Mouse (Mus musculus): ENCODE data around the gene Tbp. TPM values are rescaled to one million over a fixed set of nuclear protein-coding genes. Genes with fewer than 3 reads are reported as not detected.
A peak's percentile ranks its signal among the peaks of the same experiment; 100 is the strongest.

Gene Tbp
- polyA plus RNA-seq (2016; fragmentation: Nextera tagmentation; extraction: Ambion mirVana) = 55.2 and 60.4 TPM in 2 replicates

- Histone ChIP-seq H3K27ac (peak within 1 kb of the TSS; percentile 96), H3K9me3 (replicated peaks) (no peaks in the 10 kb centered on the region), H3K9ac (peak within 1 kb of the TSS; percentile 84), H3K27me3 (no peaks in the 10 kb centered on the region), H3K4me3 (peak within 1 kb of the TSS; percentile 96), H3K4me1 (peaks cover 35% of the 10 kb centered on the region), H3K36me3 (peaks cover 15% of the 10 kb centered on the region), H3K4me2 (replicated peaks) (peak within 1 kb of the TSS; percentile 81)
- ATAC-seq (ENCODE audit: low FRiP score) = peak; percentile 94
- WGBS = under 1% methylated on average over 63 of the region's 63 CpGs
Observed at GRCm38 (mm10) chr17:15499656-15500394, at the start of gene Tbp, which contains the start of gene Psmb1. TSS of gene Tbp (plus strand) at chr17:15499888. TSS of gene Psmb1 (minus strand) at chr17:15499751.

GRCm38 (mm10) chr17:15455203-15455602, 44.5 kb upstream of the Tbp start:
- H3K27me3 ChIP-seq = no peaks in the 10 kb centered on the region
- H3K4me3 ChIP-seq = no peak overlapping the region
- H3K9ac ChIP-seq = no peak overlapping the region
- H3K9me3 ChIP-seq (replicated peaks) = no peaks in the 10 kb centered on the region
- H3K27ac ChIP-seq = no peak overlapping the region
- no peaks in the 10 kb centered on the region for H3K36me3 ChIP-seq
- H3K4me2 ChIP-seq (replicated peaks) = no peak overlapping the region
- H3K4me1 ChIP-seq = no peaks in the 10 kb centered on the region
- 75% methylated on average over 4 of the region's 4 CpGs for WGBS
- ATAC-seq (ENCODE audit: low FRiP score) = no peak

GRCm38 (mm10) chr17:15456595-15456994, 43.1 kb upstream of the Tbp start:
- peaks cover 1% of the 10 kb centered on the region; the same call in 1 of the 2 replicates for H3K36me3 ChIP-seq
- 95% methylated on average over 2 of the region's 2 CpGs for WGBS
- no peak overlapping the region for H3K4me2 ChIP-seq (replicated peaks)
- no peaks in the 10 kb centered on the region for H3K4me1 ChIP-seq
- no peak overlapping the region for H3K4me3 ChIP-seq
- ATAC-seq (ENCODE audit: low FRiP score) = no peak
- H3K9me3 ChIP-seq (replicated peaks) = no peaks in the 10 kb centered on the region
- no peaks in the 10 kb centered on the region for H3K27me3 ChIP-seq
- H3K27ac ChIP-seq = no peak overlapping the region
- no peak overlapping the region for H3K9ac ChIP-seq

- Histone ChIP-seq H3K4me1 (no peaks in the 10 kb centered on the region), H3K36me3 (peaks cover 8% of the 10 kb centered on the region), H3K27ac (no peak overlapping the region), H3K4me3 (no peak overlapping the region), H3K27me3 (no peaks in the 10 kb centered on the region), H3K9me3 (replicated peaks) (no peaks in the 10 kb centered on the region), H3K9ac (no peak overlapping the region), H3K4me2 (replicated peaks) (no peak overlapping the region)
- no peak for ATAC-seq (ENCODE audit: low FRiP score)
- 84% methylated on average over 4 of the region's 4 CpGs for WGBS
Observed at GRCm38 (mm10) chr17:15459761-15460160, 39.9 kb upstream of the Tbp start.

- no peaks in the 10 kb centered on the region for H3K27me3 ChIP-seq
- WGBS = 94% methylated on average over 6 of the region's 6 CpGs
- no peak overlapping the region for H3K4me2 ChIP-seq (replicated peaks)
- no peak overlapping the region for H3K4me3 ChIP-seq
- H3K36me3 ChIP-seq = peaks cover 11% of the 10 kb centered on the region
- ATAC-seq (ENCODE audit: low FRiP score) = no peak
- no peak overlapping the region for H3K27ac ChIP-seq
- no peaks in the 10 kb centered on the region for H3K4me1 ChIP-seq
- H3K9me3 ChIP-seq (replicated peaks) = no peaks in the 10 kb centered on the region
- no peak overlapping the region for H3K9ac ChIP-seq
Observed at GRCm38 (mm10) chr17:15461921-15462495, 37.7 kb upstream of the Tbp start.

- H3K27me3 ChIP-seq = no peaks in the 10 kb centered on the region
- WGBS = 27% methylated on average over 5 of the region's 5 CpGs
- no peak overlapping the region for H3K27ac ChIP-seq
- H3K4me1 ChIP-seq = 0 out of 2 replicates have a peak, but pooled peaks cover 2% of the 10 kb centered on the region
- H3K4me3 ChIP-seq = no peak overlapping the region
- peaks cover 33% of the 10 kb centered on the region for H3K36me3 ChIP-seq
- no peaks in the 10 kb centered on the region for H3K9me3 ChIP-seq (replicated peaks)
- H3K4me2 ChIP-seq (replicated peaks) = no peak overlapping the region
- H3K9ac ChIP-seq = no peak overlapping the region
- ATAC-seq (ENCODE audit: low FRiP score) = 0 out of 2 replicates have a peak, but pooled peaks have one; percentile 26
Observed at GRCm38 (mm10) chr17:15467669-15468068, 32.0 kb upstream of the Tbp start.

GRCm38 (mm10) chr17:15472671-15473070, 27.0 kb upstream of the Tbp start:
- ATAC-seq (ENCODE audit: low FRiP score) = no peak
- Histone ChIP-seq H3K4me2 (replicated peaks) (no peak overlapping the region), H3K36me3 (peaks cover 78% of the 10 kb centered on the region), H3K4me3 (no peak overlapping the region), H3K9me3 (replicated peaks) (no peaks in the 10 kb centered on the region), H3K9ac (no peak overlapping the region), H3K4me1 (0 out of 2 replicates have a peak, but pooled peaks cover 2% of the 10 kb centered on the region), H3K27me3 (no peaks in the 10 kb centered on the region), H3K27ac (no peak overlapping the region)
- 90% methylated on average over 4 of the region's 4 CpGs for WGBS

- Histone ChIP-seq H3K9me3 (replicated peaks) (no peaks in the 10 kb centered on the region), H3K36me3 (peaks cover 58% of the 10 kb centered on the region), H3K4me3 (no peak overlapping the region), H3K4me1 (peaks cover 6% of the 10 kb centered on the region; the same call in 1 of the 2 replicates), H3K4me2 (replicated peaks) (no peak overlapping the region), H3K27me3 (no peaks in the 10 kb centered on the region), H3K9ac (no peak overlapping the region), H3K27ac (no peak overlapping the region)
- WGBS = 94% methylated on average over 7 of the region's 7 CpGs
- ATAC-seq (ENCODE audit: low FRiP score) = no peak
Observed at GRCm38 (mm10) chr17:15490542-15490941, 9.1 kb upstream of the Tbp start.

- peak; percentile 96 for ATAC-seq (ENCODE audit: low FRiP score)
- under 1% methylated on average over 50 of the region's 50 CpGs for WGBS
Observed at GRCm38 (mm10) chr17:15497882-15498752, 1.6 kb upstream of the Tbp start.

GRCm38 (mm10) chr17:15498753-15499113, 955 bp upstream of the Tbp start:
- H3K4me3 ChIP-seq = peak overlapping the region; percentile 93
- ATAC-seq (ENCODE audit: low FRiP score) = no peak
- H3K4me2 ChIP-seq (replicated peaks) = peak overlapping the region; percentile 81
- H3K27me3 ChIP-seq = no peaks in the 10 kb centered on the region
- 41% methylated on average over 7 of the region's 7 CpGs for WGBS
- 0 out of 2 replicates have a peak overlapping the region, but pooled peaks have one; percentile 96 for H3K27ac ChIP-seq
- H3K4me1 ChIP-seq = peaks cover 38% of the 10 kb centered on the region
- no peaks in the 10 kb centered on the region for H3K9me3 ChIP-seq (replicated peaks)
- H3K9ac ChIP-seq = peak overlapping the region; percentile 80; the same call in 1 of the 2 replicates
- peaks cover 9% of the 10 kb centered on the region for H3K36me3 ChIP-seq

More at GRCm38 (mm10) chr17:15497882-15498752, 1.6 kb upstream of the Tbp start:
- Histone ChIP-seq H3K9ac (peak overlapping the region; percentile 80), H3K27ac (peak overlapping the region; percentile 96), H3K4me2 (replicated peaks) (peak overlapping the region; percentile 81), H3K36me3 (peaks cover 13% of the 10 kb centered on the region), H3K27me3 (no peaks in the 10 kb centered on the region), H3K9me3 (replicated peaks) (no peaks in the 10 kb centered on the region), H3K4me1 (peaks cover 38% of the 10 kb centered on the region), H3K4me3 (peak overlapping the region; percentile 93)

GRCm38 (mm10) chr17:15510694-15511093, 11.0 kb downstream of the Tbp start:
- no peaks in the 10 kb centered on the region for H3K4me1 ChIP-seq
- no peak overlapping the region for H3K9ac ChIP-seq
- no peaks in the 10 kb centered on the region; the same call in 1 of the 2 replicates for H3K9me3 ChIP-seq (replicated peaks)
- H3K36me3 ChIP-seq = peaks cover 92% of the 10 kb centered on the region
- no peak overlapping the region for H3K27ac ChIP-seq
- H3K27me3 ChIP-seq = no peaks in the 10 kb centered on the region
- H3K4me3 ChIP-seq = no peak overlapping the region
- 81% methylated on average over 2 of the region's 2 CpGs for WGBS
- no peak for ATAC-seq (ENCODE audit: low FRiP score)
- H3K4me2 ChIP-seq (replicated peaks) = no peak overlapping the region

- Histone ChIP-seq H3K9me3 (replicated peaks) (no peaks in the 10 kb centered on the region), H3K27ac (no peak overlapping the region), H3K27me3 (no peaks in the 10 kb centered on the region), H3K4me3 (no peak overlapping the region), H3K9ac (no peak overlapping the region), H3K36me3 (peaks cover 87% of the 10 kb centered on the region), H3K4me1 (no peaks in the 10 kb centered on the region), H3K4me2 (replicated peaks) (no peak overlapping the region)
- WGBS = 76% methylated on average over 5 of the region's 5 CpGs
- ATAC-seq (ENCODE audit: low FRiP score) = no peak
Observed at GRCm38 (mm10) chr17:15517776-15518175, 18.1 kb downstream of the Tbp start.
